ENCODE assay signal across 9 mouse cellular contexts in genomic region chr8:120264944-120265453, GRCm38 (mm10). TPM values are rescaled to one million over a fixed set of nuclear protein-coding genes. Genes with fewer than 3 reads are reported as not detected.
DNase-seq lines count a peak whose midpoint lies in the region; ATAC-seq and TF ChIP-seq lines count a peak whose summit lies in the region.
"Had no signal": no experiment of that assay in that cellular context is flagged by ENCODE, and none has a peak within 500 bp of the region (broad histone marks: within the 10 kb centered on the region; RNA-seq: fewer than 3 reads in every experiment).

No protein-coding gene starts in this region.

- peak; percentile 57 for ATAC-seq in frontal cortex, adult (ENCODE audit: low TSS enrichment)

- peak; percentile 71 to 80 for DNase-seq in cerebellum, adult 2 months
- DNase-seq in heart, postnatal 36 days: peak; percentile 57 to 62
- peak; percentile 84 for DNase-seq in layer of hippocampus, adult 2 months (ENCODE audit: low spot score in 2 of 2)
- peak; percentile 82 to 88 for DNase-seq in lung, adult 18-20 months
- peak; percentile 59 for DNase-seq in ovary, postnatal 14 days (ENCODE audit: low spot score)
- DNase-seq in urinary bladder, adult 2 months (ENCODE audit: low spot score): no peak

- H3K27ac ChIP-seq in cerebellum, adult 2 months (ENCODE audit: insufficient read depth, low read length): no peak overlapping the region
- H3K27ac ChIP-seq in layer of hippocampus, adult 2 months: peak overlapping the region; percentile 55; the same call in 1 of the 2 replicates

- no peak for TF ChIP-seq POLR2A in cerebellum, adult 2 months (IDR thresholded peaks at IDR 0.05; ENCODE audit: borderline replicate concordance, insufficient read depth, low read length)

- WGBS in cerebellum, adult 2 months: 1% methylated on average over 16 of the region's 16 CpGs

- peak overlapping the region; percentile 10 for H3ac ChIP-seq in C2C12 (ENCODE audit: control insufficient read depth, insufficient read length, low read depth)

- peaks cover 8% of the 10 kb centered on the region for H3K79me3 ChIP-seq in C2C12 (ENCODE audit: low read depth)

- no peaks in the 10 kb centered on the region for H3K27me3 ChIP-seq in C2C12 (ENCODE audit: control insufficient read depth, insufficient read depth, insufficient read length)
- no peaks in the 10 kb centered on the region for H3K27me3 ChIP-seq in cerebellum, adult 2 months (ENCODE audit: control insufficient read depth, insufficient read depth, low read length)

- H3K4me1 ChIP-seq in cerebellum, adult 2 months (ENCODE audit: control insufficient read depth, insufficient read depth, low read length): peaks cover 30% of the 10 kb centered on the region

- H3K36me3 ChIP-seq in C2C12 (ENCODE audit: control insufficient read depth, insufficient read depth): no peaks in the 10 kb centered on the region
- H3K36me3 ChIP-seq: G1E had no signal

- H3K79me2 ChIP-seq in C2C12 (ENCODE audit: control insufficient read depth, insufficient read depth): peaks cover 67% of the 10 kb centered on the region

- TF ChIP-seq CTCF in C2C12 (IDR thresholded peaks at IDR 0.05; ENCODE audit: control insufficient read depth, insufficient read depth, insufficient read length): no peak
- no peak for TF ChIP-seq CTCF in cerebellum, adult 2 months (IDR thresholded peaks at IDR 0.05; ENCODE audit: borderline replicate concordance, insufficient read depth, low read depth, low read length)
- no peak for TF ChIP-seq CTCF in layer of hippocampus, adult 2 months (conservative IDR thresholded peaks at IDR 0.05)

- intact Hi-C loops in heart, postnatal 36 days (cut with DNase I): loop anchor here (2.0 kb wide), 1 partner anchor 32 kb away; no protein-coding TSS in a partner anchor

- no peak overlapping the region for H3K4me3 ChIP-seq in C2C12 (ENCODE audit: insufficient read depth, poor library complexity, severe bottlenecking)
- H3K4me3 ChIP-seq in cerebellum, adult 2 months (replicated peaks; ENCODE audit: insufficient read depth, low read depth, low read length): no peak overlapping the region
- peak overlapping the region; percentile 34; the same call in 1 of the 2 replicates for H3K4me3 ChIP-seq in layer of hippocampus, adult 2 months

TF ChIP-seq in C2C12, 6 proteins besides CTCF, POLR2A, EP300 and RAD21:
- TF ChIP-seq MYOD1 (IDR thresholded peaks at IDR 0.05; ENCODE audit: control insufficient read depth, insufficient read length, low read depth) (no peak), CEBPB (IDR thresholded peaks at IDR 0.05; ENCODE audit: low read depth) (no peak), FOSL1 (IDR thresholded peaks at IDR 0.05; ENCODE audit: insufficient read depth, low read length, poor library complexity, severe bottlenecking) (no peak), USF1 (IDR thresholded peaks at IDR 0.05; ENCODE audit: low read depth) (no peak), MYOG (IDR thresholded peaks at IDR 0.05; ENCODE audit: control insufficient read depth, extremely low read depth, insufficient read length) (no peak), MAX (IDR thresholded peaks at IDR 0.05) (no peak)

RNA-seq across cellular contexts. Expression of gene Gse1, which starts 36.7 kb away (rescaled TPM):
- polyA plus RNA-seq in C2C12 (2012; fragmentation: generic; extraction: Trizol): 15.6 TPM
- polyA plus RNA-seq in cerebellum, adult 2 months (2012; rRNA removed): 52.4 and 58.4 TPM in 2 replicates
- total RNA-seq in heart, postnatal 36 days (2021): 10 to 100 TPM; 21.2 to 26.6 TPM
- 100 to 1,000 TPM; 146 to 158 TPM for total RNA-seq in layer of hippocampus, adult 2 months (2021)
- polyA plus RNA-seq in urinary bladder, adult 2 months (2012; rRNA removed): 27.5 and 30.2 TPM in 2 replicates
